Mouse (Mus musculus): ENCODE data around the gene Noa1. TPM values are rescaled to one million over a fixed set of nuclear protein-coding genes. Genes with fewer than 3 reads are reported as not detected.

The Noa1 gene
- polyA plus RNA-seq, 1 experiment from 2014 or later: 12.3 TPM

DNA sequence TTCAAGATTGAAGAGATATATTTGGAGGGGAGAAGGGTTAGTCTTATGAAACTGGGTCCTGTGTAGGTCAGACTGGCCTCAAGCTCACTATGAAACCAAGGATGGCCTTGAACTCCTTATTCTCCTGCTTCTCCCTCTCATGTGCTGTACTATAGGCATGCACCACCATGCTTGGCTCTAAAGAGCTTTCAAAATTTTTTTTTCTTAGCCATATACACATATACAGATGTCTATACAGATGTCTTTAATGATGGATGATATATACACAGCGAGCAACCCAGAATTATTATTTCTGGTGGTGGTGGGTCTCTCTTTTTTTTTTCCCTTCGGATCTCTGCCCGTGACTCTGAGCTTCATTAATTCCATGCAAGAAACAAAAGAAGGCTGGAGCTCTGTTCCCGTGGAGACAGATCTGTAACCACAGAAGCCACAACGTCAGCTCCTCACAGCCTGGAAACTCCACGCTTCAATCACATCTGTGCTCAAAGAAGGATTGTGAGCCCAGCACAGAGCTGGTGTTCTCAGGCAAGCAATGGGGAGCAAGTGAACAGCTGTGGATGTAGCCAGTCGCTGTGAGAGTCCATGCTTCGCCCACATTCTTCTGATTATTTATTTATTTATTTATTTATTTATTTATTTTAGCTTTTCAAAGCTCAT is 65.4 kb downstream of the Noa1 start:
- H3K9me3 ChIP-seq (ENCODE audit: control insufficient read depth): no peaks in the 10 kb centered on the region
- no peak overlapping the region for H3K27ac ChIP-seq (ENCODE audit: low read depth, low read length)
- H3K9ac ChIP-seq (ENCODE audit: low read depth, low read length): no peak overlapping the region
- no peaks in the 10 kb centered on the region for H3K4me1 ChIP-seq (replicated peaks; ENCODE audit: control insufficient read depth, insufficient read depth, low read length)
- no peak for TF ChIP-seq CTCF (IDR thresholded peaks at IDR 0.05; ENCODE audit: low read depth)
- H3K4me2 ChIP-seq (replicated peaks; ENCODE audit: low read depth): no peak overlapping the region
- H3K27me3 ChIP-seq (replicated peaks; ENCODE audit: control insufficient read depth, insufficient read depth, low read length): no peaks in the 10 kb centered on the region
- WGBS: 72% methylated on average over 8 of the region's 8 CpGs
- no peak overlapping the region for H3K4me3 ChIP-seq (ENCODE audit: low read depth, low read length)
- no peak for ATAC-seq
- no peaks in the 10 kb centered on the region for H3K36me3 ChIP-seq (ENCODE audit: control insufficient read depth, insufficient read depth)

Small RNA genes lying within 50 kb of the gene (microRNA-seq; reads per million reads assigned to microRNA genes)
- gene Mir5098: not detected

Other genes starting within 250 kb of the Noa1 start
- 10.5 and 12.0 TPM in 2 replicates for gene Hopx, start 195.0 kb downstream of the Noa1 start, polyA plus RNA-seq (2015; fragmentation: Nextera tagmentation; extraction: Ambion mirVana)
- 1.3 and 1.4 TPM in 2 replicates for gene Spink2, start 98.6 kb downstream of the Noa1 start, polyA plus RNA-seq (2015; fragmentation: Nextera tagmentation; extraction: Ambion mirVana)
- gene Rest, start 44.6 kb downstream of the Noa1 start, polyA plus RNA-seq (2015; fragmentation: Nextera tagmentation; extraction: Ambion mirVana): 13.2 and 15.0 TPM in 2 replicates
- gene Polr2b, start 63 bp upstream of the Noa1 start, polyA plus RNA-seq (2015; fragmentation: Nextera tagmentation; extraction: Ambion mirVana): 18.7 and 20.3 TPM in 2 replicates
- 255 and 258 TPM in 2 replicates for gene Igfbp7, start 98.0 kb upstream of the Noa1 start, polyA plus RNA-seq (2015; fragmentation: Nextera tagmentation; extraction: Ambion mirVana)